Mouse (Mus musculus) liver, embryonic 15.5 days (tissue): Measurements from ENCODE around the gene Clk4. TPM values are rescaled to one million over a fixed set of nuclear protein-coding genes. Genes with fewer than 3 reads are reported as not detected.

Experiments used
- ATAC-seq: fragments of 200-750 bp; cut with Nextera tagmentation; 2 replicates; pipeline ENCODE4 v1.8.0; 2017; ENCODE audit warnings: moderate number of reproducible peaks, mild to moderate bottlenecking, moderate library complexity; ENCODE audit not compliant: insufficient read depth
- H3K27ac ChIP-seq: fragments of 300-500 bp; sonication (generic); replicated peaks from 2 replicates; pipeline ENCODE4 v1.5.1; 2015; ENCODE audit warnings: mild to moderate bottlenecking, inconsistent platforms
- H3K27me3 ChIP-seq: fragments of 300-500 bp; sonication (generic); 2 replicates; pipeline ENCODE4 v1.6.1; 2015; ENCODE audit warnings: mild to moderate bottlenecking, inconsistent platforms
- H3K36me3 ChIP-seq: fragments of 300-500 bp; sonication (generic); replicated peaks from 2 replicates; pipeline ENCODE4 v1.6.1; 2015; ENCODE audit warnings: moderate library complexity, mild to moderate bottlenecking, inconsistent platforms
- H3K4me1 ChIP-seq: fragments of 300-500 bp; sonication (generic); replicated peaks from 2 replicates; pipeline ENCODE4 v1.6.1; 2015; ENCODE audit warnings: inconsistent platforms
- H3K4me2 ChIP-seq: fragments of 300-500 bp; sonication (generic); 2 replicates; pipeline ENCODE4 v1.6.1; 2015; ENCODE audit warnings: moderate library complexity, mild to moderate bottlenecking, inconsistent platforms
- H3K4me3 ChIP-seq: fragments of 300-500 bp; sonication (generic); replicated peaks from 2 replicates; pipeline ENCODE4 v1.5.1; 2015; ENCODE audit warnings: mild to moderate bottlenecking, inconsistent platforms
- H3K9ac ChIP-seq: fragments of 300-500 bp; sonication (generic); 2 replicates; pipeline ENCODE4 v1.6.1; 2015; ENCODE audit warnings: moderate library complexity, mild to moderate bottlenecking, inconsistent platforms
- H3K9me3 ChIP-seq: fragments of 300-500 bp; sonication (generic); replicated peaks from 2 replicates; pipeline ENCODE4 v1.6.1; 2016; ENCODE audit warnings: inconsistent platforms
- WGBS: fragments of 180-500 bp; shearing (Covaris S2); methylation state at CpG from one replicate; pipeline ENCODE4 v1.1.7; 2015; ENCODE audit warnings: mixed read lengths; ENCODE audit not compliant: insufficient replicate concordance; 5-methylcytosine and 5-hydroxymethylcytosine counted together
- polyA plus RNA-seq: library from polyadenylated mRNA; unstranded; fragments of >200 nt; fragmentation: Nextera tagmentation; extraction: Ambion mirVana; gene quantifications from 2 replicates; pipeline ENCODE4 v1.2.1, GENCODE M21; 2015

Clk4 gene
- polyA plus RNA-seq, 1 experiment from 2014 or later = 49.8 TPM

DNA sequence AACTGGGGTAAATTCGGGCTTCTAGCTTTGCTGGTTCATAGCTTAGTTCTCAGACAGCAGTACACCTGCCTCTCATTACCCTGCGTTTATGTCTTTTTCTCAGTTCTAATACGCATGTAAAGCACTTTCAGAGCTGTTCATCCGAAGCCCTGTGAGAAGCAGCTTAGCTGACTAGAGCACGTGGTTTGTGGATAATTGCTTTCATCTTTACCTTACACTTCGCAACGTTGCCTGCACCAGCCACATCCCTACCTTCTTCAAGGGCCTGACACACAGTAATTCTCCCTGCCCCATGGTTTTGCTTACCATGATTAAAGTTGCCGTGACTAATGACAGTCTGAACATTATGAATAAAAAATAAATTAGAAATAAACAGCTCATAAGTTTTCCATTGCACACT, 50.3 kb downstream of the Clk4 start:
- Histone ChIP-seq H3K9ac (no peak overlapping the region), H3K36me3 (no peaks in the 10 kb centered on the region), H3K9me3 (no peaks in the 10 kb centered on the region), H3K27ac (no peak overlapping the region), H3K4me1 (no peaks in the 10 kb centered on the region), H3K4me2 (no peak overlapping the region), H3K4me3 (no peak overlapping the region), H3K27me3 (no peaks in the 10 kb centered on the region)
- no peak for ATAC-seq
- WGBS = 65% methylated on average over 8 of the region's 8 CpGs

DNA sequence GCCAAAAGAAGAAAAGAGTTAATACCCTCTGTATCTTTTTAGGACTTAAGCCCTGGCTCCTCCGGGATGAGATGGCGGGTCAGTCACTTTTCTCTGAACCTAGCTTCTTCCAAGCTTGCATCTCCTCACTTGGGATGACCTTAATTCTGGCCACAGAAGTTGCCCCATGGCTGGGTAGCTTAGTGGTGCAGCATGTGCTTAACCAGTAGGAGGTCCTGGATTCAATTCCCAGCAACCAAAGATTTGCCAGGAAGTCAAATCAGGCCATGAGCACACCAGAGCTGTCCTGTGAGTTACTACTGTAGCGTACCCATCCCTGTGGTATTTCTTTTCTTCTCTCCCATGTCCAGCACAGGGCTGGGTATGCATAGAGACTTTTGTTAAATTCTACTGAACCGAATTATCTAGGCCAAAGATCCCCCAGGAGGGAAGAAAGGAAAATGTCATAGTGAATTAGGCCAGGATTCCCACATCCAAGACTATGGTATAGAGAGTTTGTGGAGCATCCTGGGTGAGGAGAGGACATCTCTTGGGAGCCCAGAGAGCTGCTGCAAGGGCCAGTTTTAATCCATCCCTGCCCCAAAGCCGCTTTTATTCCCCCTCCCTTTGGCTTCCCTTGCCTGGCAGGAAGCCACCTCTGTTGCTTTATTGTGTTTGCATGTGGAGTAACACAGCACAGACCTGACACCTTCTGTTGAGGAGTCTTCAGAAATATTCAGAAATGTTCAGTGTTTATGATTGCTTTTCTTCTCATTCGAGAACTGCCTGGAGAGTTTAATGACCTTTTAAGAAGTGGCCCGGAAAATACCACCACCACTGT, 54.7 kb downstream of the Clk4 start:
- Histone ChIP-seq H3K4me3 (no peak overlapping the region), H3K9ac (no peak overlapping the region), H3K4me2 (no peak overlapping the region), H3K9me3 (no peaks in the 10 kb centered on the region; the same call in 1 of the 2 replicates), H3K4me1 (no peaks in the 10 kb centered on the region), H3K27me3 (no peaks in the 10 kb centered on the region), H3K27ac (no peak overlapping the region), H3K36me3 (no peaks in the 10 kb centered on the region)
- ATAC-seq = no peak
- WGBS = 67% methylated on average over 7 of the region's 7 CpGs

DNA sequence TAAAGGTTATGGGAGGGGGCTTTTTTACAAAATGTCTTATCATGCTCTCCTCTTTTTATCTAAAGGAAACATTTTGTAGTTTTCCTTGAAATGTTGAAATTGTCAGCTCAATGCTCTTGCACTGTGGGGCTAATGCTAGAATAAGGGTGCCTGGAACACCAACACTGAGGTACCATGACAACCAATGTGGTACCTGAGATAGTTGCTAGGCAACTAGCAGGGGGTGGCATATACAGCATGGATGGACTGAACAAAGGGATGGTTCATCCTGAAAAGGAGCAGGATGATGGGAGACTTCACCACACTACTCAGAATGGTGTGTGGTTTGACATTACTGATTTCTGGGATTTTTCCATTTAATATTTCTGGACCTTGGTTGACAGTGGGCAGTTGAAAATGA, 59.1 kb downstream of the Clk4 start:
- Histone ChIP-seq H3K9me3 (no peaks in the 10 kb centered on the region; the same call in 1 of the 2 replicates), H3K4me3 (no peak overlapping the region), H3K36me3 (no peaks in the 10 kb centered on the region), H3K9ac (no peak overlapping the region), H3K27ac (no peak overlapping the region), H3K4me1 (no peaks in the 10 kb centered on the region), H3K27me3 (no peaks in the 10 kb centered on the region), H3K4me2 (no peak overlapping the region)
- ATAC-seq = no peak

DNA sequence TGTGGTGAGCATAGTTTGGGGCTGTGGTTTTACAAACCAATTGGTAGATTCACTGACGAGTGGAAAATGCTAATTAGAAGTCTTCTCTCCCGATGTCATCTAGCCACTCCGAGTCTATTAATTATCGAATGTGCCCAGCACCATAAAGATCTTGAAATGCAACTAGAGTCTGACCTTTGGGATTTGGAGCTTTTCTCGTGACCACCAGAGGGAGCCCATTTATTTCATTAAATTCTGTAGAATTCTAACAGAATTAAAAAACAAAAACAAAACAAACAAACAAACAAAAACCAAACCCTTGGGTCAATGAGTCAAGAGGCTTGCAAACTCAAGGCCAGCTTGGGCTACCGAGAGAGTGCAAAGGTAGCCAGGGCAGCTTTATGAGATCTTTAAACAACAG, 65.4 kb downstream of the Clk4 start:
- no peak overlapping the region for H3K27ac ChIP-seq
- H3K36me3 ChIP-seq = no peaks in the 10 kb centered on the region
- H3K4me1 ChIP-seq = no peaks in the 10 kb centered on the region
- 59% methylated on average over 6 of the region's 6 CpGs for WGBS
- H3K9me3 ChIP-seq = no peaks in the 10 kb centered on the region
- no peaks in the 10 kb centered on the region for H3K27me3 ChIP-seq
- H3K4me2 ChIP-seq = no peak overlapping the region
- H3K4me3 ChIP-seq = no peak overlapping the region
- no peak overlapping the region for H3K9ac ChIP-seq
- no peak for ATAC-seq

DNA sequence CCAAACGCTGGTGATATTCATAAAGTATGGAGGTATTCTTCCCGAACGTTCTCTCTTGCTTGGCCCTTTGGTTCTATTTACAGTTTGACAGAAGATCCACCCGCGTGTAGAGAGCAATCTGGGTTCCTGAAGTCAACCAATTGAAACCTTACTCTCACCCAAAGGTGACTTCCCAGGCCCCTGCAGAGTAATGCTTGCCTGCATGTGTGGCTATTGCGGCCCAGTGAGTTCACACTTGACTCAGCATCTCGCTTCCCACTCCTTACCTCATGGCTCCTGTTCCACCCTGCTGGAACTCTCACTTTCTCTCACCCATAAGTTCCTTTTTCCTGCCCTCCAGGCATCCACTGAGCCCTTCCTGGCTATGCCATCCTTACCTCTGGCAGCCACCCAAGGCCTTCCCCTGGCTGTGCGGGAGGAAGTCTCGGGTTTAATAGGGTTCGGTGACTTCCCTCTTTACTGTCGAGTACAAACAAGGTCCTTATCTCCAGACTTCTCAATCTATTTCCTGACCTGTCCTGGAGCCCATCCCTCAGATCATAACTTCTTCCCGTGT, 66.9 kb downstream of the Clk4 start:
- Histone ChIP-seq H3K36me3 (no peaks in the 10 kb centered on the region), H3K4me2 (no peak overlapping the region), H3K9ac (no peak overlapping the region), H3K27me3 (no peaks in the 10 kb centered on the region), H3K4me3 (no peak overlapping the region), H3K4me1 (no peaks in the 10 kb centered on the region), H3K27ac (no peak overlapping the region), H3K9me3 (no peaks in the 10 kb centered on the region)
- no peak for ATAC-seq
- 41% methylated on average over 12 of the region's 12 CpGs for WGBS

DNA sequence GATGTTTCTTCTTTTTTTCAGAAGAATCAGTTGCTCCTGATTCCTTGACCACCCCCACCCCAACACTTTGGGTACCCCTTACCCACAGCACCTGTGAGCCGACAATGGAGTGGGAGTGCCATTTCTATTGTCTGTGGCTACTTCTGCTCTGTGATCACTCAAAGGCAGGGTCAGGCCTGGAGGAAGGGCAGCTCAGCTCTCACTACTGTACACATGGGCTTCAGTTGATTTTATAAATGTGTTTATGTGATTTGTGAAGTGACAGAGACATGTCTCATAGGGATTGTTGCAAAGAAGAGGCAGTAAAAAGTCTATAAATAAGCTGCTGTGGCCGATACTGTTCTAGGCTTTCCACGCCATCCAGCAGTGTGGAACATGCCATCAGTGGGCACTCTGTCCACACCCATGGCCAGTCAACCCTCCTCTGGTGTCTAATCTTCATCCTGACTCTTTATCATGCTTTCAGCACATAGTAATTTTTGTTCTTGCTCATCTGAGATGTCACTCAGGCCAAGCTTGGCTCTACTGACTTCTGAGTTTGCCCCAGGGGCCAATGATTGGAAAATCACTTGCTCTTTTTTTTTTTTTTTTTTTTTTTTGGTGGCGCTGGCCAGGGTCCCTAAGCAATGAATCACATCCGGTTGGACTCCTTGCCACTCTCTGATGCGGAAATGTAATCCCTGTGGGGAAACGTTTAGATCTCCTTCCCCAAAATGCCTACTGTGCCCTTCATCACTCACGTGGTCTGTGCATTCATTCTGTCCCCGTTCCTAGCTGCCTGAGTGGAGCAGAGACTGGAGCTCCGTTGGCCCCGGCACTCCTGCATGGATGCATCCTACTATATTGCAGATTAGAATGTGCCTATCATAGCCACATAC, 68.5 kb downstream of the Clk4 start:
- Histone ChIP-seq H3K4me2 (no peak overlapping the region), H3K9me3 (no peaks in the 10 kb centered on the region), H3K9ac (no peak overlapping the region), H3K27me3 (no peaks in the 10 kb centered on the region), H3K4me1 (no peaks in the 10 kb centered on the region), H3K4me3 (no peak overlapping the region), H3K36me3 (no peaks in the 10 kb centered on the region), H3K27ac (no peak overlapping the region)
- ATAC-seq = no peak
- WGBS = 48% methylated on average over 11 of the region's 11 CpGs

Other genes starting within 250 kb of the Clk4 start
- not detected in 2 replicates for gene Olfr54, start 247.5 kb upstream of the Clk4 start, polyA plus RNA-seq
- gene Olfr1375, start 213.6 kb upstream of the Clk4 start, polyA plus RNA-seq = not detected in 2 replicates
- gene Zfp354a, start 202.5 kb upstream of the Clk4 start, polyA plus RNA-seq = 1.1 and 1.6 TPM in 2 replicates
- gene Gm12569, start 41.3 kb upstream of the Clk4 start, polyA plus RNA-seq = not detected in 2 replicates
- 0.31 and 0.39 TPM in 2 replicates for gene BC049762, start 1.3 kb downstream of the Clk4 start, polyA plus RNA-seq
- 0.17 and 0.25 TPM in 2 replicates for gene Col23a1, start 28.2 kb downstream of the Clk4 start, polyA plus RNA-seq